ENCODE assay signal across 11 mouse cellular contexts in genomic region chr19:29255327-29256027, GRCm38 (mm10). TPM values are rescaled to one million over a fixed set of nuclear protein-coding genes. Genes with fewer than 3 reads are reported as not detected.
DNase-seq lines count a peak whose midpoint lies in the region; ATAC-seq and TF ChIP-seq lines count a peak whose summit lies in the region.
"Had no signal": no experiment of that assay in that cellular context is flagged by ENCODE, and none has a peak within 500 bp of the region (broad histone marks: within the 10 kb centered on the region; RNA-seq: fewer than 3 reads in every experiment).

No protein-coding gene starts in this region.

- no peak for TF ChIP-seq CTCF in left cerebral cortex, adult 2 months (IDR thresholded peaks at IDR 0.05)
- TF ChIP-seq CTCF in brain, embryonic 14.5 days (IDR thresholded peaks at IDR 0.05; ENCODE audit: borderline replicate concordance, extremely low read depth, insufficient read depth, insufficient read length) = no peak

- H3K9ac ChIP-seq in forebrain, embryonic 16.5 days (replicated peaks; ENCODE audit: low read depth, low read length) = no peak overlapping the region
- no peak overlapping the region for H3K9ac ChIP-seq in midbrain, embryonic 15.5 days
- H3K9ac ChIP-seq: lung, embryonic 15.5 days had no signal

- intact Hi-C loops in left cerebral cortex, adult 2 months (cut with DNase I) = loop anchor here (2.0 to 10.0 kb wide), 2 partner anchors 191 to 481 kb away; no protein-coding TSS in a partner anchor

- peak overlapping the region; percentile 95 for H3K4me3 ChIP-seq in left cerebral cortex, adult 2 months
- H3K4me3 ChIP-seq in forebrain, embryonic 16.5 days (replicated peaks; ENCODE audit: low read length) = no peak overlapping the region
- H3K4me3 ChIP-seq in midbrain, embryonic 15.5 days = no peak overlapping the region; the same call in 1 of the 2 replicates
- H3K4me3 ChIP-seq: lung, embryonic 15.5 days had no signal

- H3K27ac ChIP-seq in left cerebral cortex, adult 2 months = peak overlapping the region; percentile 56
- H3K27ac ChIP-seq in forebrain, embryonic 16.5 days (ENCODE audit: low read length) = no peak overlapping the region
- peak overlapping the region; percentile 44; the same call in 1 of the 2 replicates for H3K27ac ChIP-seq in midbrain, embryonic 15.5 days
- H3K27ac ChIP-seq: lung, embryonic 15.5 days; stomach, postnatal 0 days had no signal

- no peaks in the 10 kb centered on the region for H3K9me3 ChIP-seq in forebrain, embryonic 16.5 days (ENCODE audit: control insufficient read depth, low read length)
- no peaks in the 10 kb centered on the region for H3K9me3 ChIP-seq in midbrain, embryonic 15.5 days
- H3K9me3 ChIP-seq: lung, embryonic 15.5 days had no signal

- no peak for DNase-seq in left cerebral cortex, adult 2 months (ENCODE audit: extremely low spot score in 1 of 2, low spot score in 2 of 2)
- DNase-seq in left cerebral cortex, adult 18-20 months (ENCODE audit: low spot score in 2 of 2) = no peak
- peak; percentile 48 for DNase-seq in brain, embryonic 14.5 days (ENCODE audit: low read depth)
- DNase-seq in cerebellum, adult 8-10 months = no peak
- no peak for DNase-seq in frontal cortex, adult 2 months (ENCODE audit: extremely low spot score in 1 of 2, low spot score in 1 of 2)
- DNase-seq: kidney, adult 8-10 months; right cerebral cortex, postnatal 14 days had no signal

- ATAC-seq in forebrain, embryonic 16.5 days = no peak
- no peak for ATAC-seq in midbrain, embryonic 15.5 days (replicated peaks)

- WGBS in forebrain, embryonic 16.5 days = 48% methylated on average over 7 of the region's 7 CpGs
- WGBS in midbrain, embryonic 15.5 days = 75% methylated on average over 7 of the region's 7 CpGs

- peaks cover 31% of the 10 kb centered on the region for H3K4me1 ChIP-seq in forebrain, embryonic 16.5 days (replicated peaks; ENCODE audit: control insufficient read depth, insufficient read depth, low read length)
- H3K4me1 ChIP-seq in midbrain, embryonic 15.5 days = peaks cover 36% of the 10 kb centered on the region

- H3K36me3 ChIP-seq in forebrain, embryonic 16.5 days (ENCODE audit: control insufficient read depth, insufficient read depth) = no peaks in the 10 kb centered on the region
- no peaks in the 10 kb centered on the region for H3K36me3 ChIP-seq in midbrain, embryonic 15.5 days (replicated peaks)
- H3K36me3 ChIP-seq: lung, embryonic 15.5 days had no signal

- H3K27me3 ChIP-seq in forebrain, embryonic 16.5 days (replicated peaks; ENCODE audit: control insufficient read depth, insufficient read depth, low read length) = no peaks in the 10 kb centered on the region
- no peaks in the 10 kb centered on the region for H3K27me3 ChIP-seq in midbrain, embryonic 15.5 days (replicated peaks)
- H3K27me3 ChIP-seq: lung, embryonic 15.5 days had no signal

- peak overlapping the region; percentile 77 for H3K4me2 ChIP-seq in forebrain, embryonic 16.5 days (ENCODE audit: low read length)
- H3K4me2 ChIP-seq in midbrain, embryonic 15.5 days = peak overlapping the region; percentile 77
- H3K4me2 ChIP-seq: lung, embryonic 15.5 days had no signal

- no peak for TF ChIP-seq POLR2A in brain, embryonic 14.5 days (IDR thresholded peaks at IDR 0.05; ENCODE audit: borderline replicate concordance, extremely low read depth, insufficient read depth, insufficient read length, poor library complexity, severe bottlenecking)

RNA-seq across cellular contexts. Expression of gene Jak2, which starts 3.8 kb away (rescaled TPM):
- 10 to 100 TPM; 34.7 to 39.5 TPM for total RNA-seq in left cerebral cortex, adult 2 months (2021)
- total RNA-seq in left cerebral cortex, adult 18-20 months (2021) = 10 to 100 TPM; 34.8 to 43.3 TPM
- polyA plus RNA-seq in brain, embryonic 14.5 days (2012; rRNA removed) = 27.3 and 29.5 TPM in 2 replicates
- polyA plus RNA-seq in forebrain, embryonic 16.5 days (2015; fragmentation: Nextera tagmentation; extraction: Ambion mirVana) = 18.2 and 19.9 TPM in 2 replicates
- 17.6 and 18.2 TPM in 2 replicates for polyA plus RNA-seq in midbrain, embryonic 15.5 days (2015; fragmentation: Nextera tagmentation; extraction: Ambion mirVana)
- 25.2 and 26.6 TPM in 2 replicates for polyA plus RNA-seq in frontal cortex, adult 2 months (2012; rRNA removed)
